Mouse (Mus musculus) cortical plate, adult 2 months (tissue): ENCODE measurements around the gene 6030445D17Rik.

ENCODE experiments used
- CTCF ChIP-seq: fragments of 200-500 bp; IDR thresholded peaks from 2 replicates; pipeline ENCODE4 v1.5.1; 2011; ENCODE audit warnings: mild to moderate bottlenecking, control low read depth, low read length; ENCODE audit not compliant: insufficient read depth; ENCODE audit errors: extremely low read depth
- POLR2A ChIP-seq: fragments of 200-500 bp; IDR thresholded peaks from 2 replicates; pipeline ENCODE4 v1.6.1; 2011; ENCODE audit warnings: mild to moderate bottlenecking, low read length, control low read depth; ENCODE audit not compliant: insufficient read depth; ENCODE audit errors: extremely low read depth

DNA sequence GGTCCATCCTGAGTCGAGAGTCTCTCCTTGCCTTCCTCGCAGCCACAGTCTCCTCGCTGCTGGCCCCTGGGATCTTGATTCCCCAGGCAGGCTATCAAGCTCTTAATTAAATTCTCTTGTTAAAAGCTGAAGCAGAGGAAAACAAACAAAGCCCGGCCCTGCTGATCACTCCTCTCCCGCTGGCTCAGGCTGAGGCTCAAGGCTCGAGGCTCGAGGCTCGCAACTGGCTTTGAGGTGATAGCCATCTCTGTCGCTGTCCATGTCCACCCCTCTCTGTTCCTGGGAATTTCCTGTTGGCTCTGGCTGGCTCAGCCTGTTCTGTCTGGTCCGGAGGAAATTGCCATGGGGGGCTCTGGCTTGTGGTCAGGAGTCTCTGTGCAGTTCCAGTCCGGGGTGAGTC is 43.1 kb upstream of the 6030445D17Rik start:
- TF ChIP-seq POLR2A = no peak
- no peak for TF ChIP-seq CTCF
